Mouse (Mus musculus) lung, postnatal 0 days (tissue): ENCODE measurements around the gene Bcl2. TPM values are rescaled to one million over a fixed set of nuclear protein-coding genes. Genes with fewer than 3 reads are reported as not detected.

ENCODE experiments used
- ATAC-seq: fragments of 200-750 bp; cut with Nextera tagmentation; 2 replicates; pipeline ENCODE4 v1.8.0; 2017; ENCODE audit warnings: moderate library complexity
- DNase-seq: peaks from one replicate; pipeline ENCODE4 v3.0.0-alpha.2; 2016; ENCODE audit warnings: low spot score
- H3K27ac ChIP-seq: fragments of 300-500 bp; sonication (generic); 2 replicates; pipeline ENCODE4 v1.5.1; 2014; ENCODE audit warnings: antibody characterized with exemption, mild to moderate bottlenecking, low read length, mixed read lengths
- H3K27me3 ChIP-seq: fragments of 300-500 bp; sonication (generic); replicated peaks from 2 replicates; pipeline ENCODE4 v1.6.1; 2014; ENCODE audit warnings: low read length, mixed read lengths; ENCODE audit not compliant: insufficient read depth
- H3K36me3 ChIP-seq: fragments of 300-500 bp; sonication (generic); 2 replicates; pipeline ENCODE4 v1.6.1; 2014; ENCODE audit warnings: low read length, mixed read lengths; ENCODE audit not compliant: insufficient read depth
- H3K4me1 ChIP-seq: fragments of 300-500 bp; sonication (generic); 2 replicates; pipeline ENCODE4 v1.6.1; 2014; ENCODE audit warnings: antibody characterized with exemption, low read depth, low read length, mixed read lengths; ENCODE audit not compliant: insufficient read depth
- H3K4me2 ChIP-seq: fragments of 300-500 bp; sonication (generic); replicated peaks from 2 replicates; pipeline ENCODE4 v1.6.1; 2014; ENCODE audit warnings: low read depth, mild to moderate bottlenecking, low read length, moderate library complexity, mixed read lengths
- H3K4me3 ChIP-seq: fragments of 300-500 bp; sonication (generic); 2 replicates; pipeline ENCODE4 v1.5.1; 2014; ENCODE audit warnings: low read depth, low read length
- H3K9ac ChIP-seq: fragments of 300-500 bp; sonication (generic); replicated peaks from 2 replicates; pipeline ENCODE4 v1.6.1; 2014; ENCODE audit warnings: low read depth, mild to moderate bottlenecking
- H3K9me3 ChIP-seq: fragments of 300-500 bp; sonication (generic); 2 replicates; pipeline ENCODE4 v1.6.1; 2016; ENCODE audit warnings: low read length, mixed read lengths
- CTCF ChIP-seq: IDR thresholded peaks from 2 replicates; pipeline ENCODE4 v1.5.1; 2016; ENCODE audit warnings: antibody characterized with exemption, mild to moderate bottlenecking
- EP300 ChIP-seq: IDR thresholded peaks from 2 replicates; pipeline ENCODE4 v1.6.1; 2016; ENCODE audit warnings: antibody characterized with exemption, mild to moderate bottlenecking, control low read depth
- WGBS: fragments of 180-500 bp; shearing (Covaris S2); extraction: QIAGEN DNeasy Blood & Tissue Kit; methylation state at CpG from one replicate; pipeline ENCODE4 v1.1.7; 2014; 5-methylcytosine and 5-hydroxymethylcytosine counted together
- polyA plus RNA-seq: library from polyadenylated mRNA; unstranded; fragments of >200 nt; fragmentation: Nextera tagmentation; extraction: Ambion mirVana; gene quantifications from 2 replicates; pipeline ENCODE4 v1.2.1, GENCODE M21; 2015

Bcl2 gene
- polyA plus RNA-seq, 1 experiment from 2014 or later = 5.7 TPM

DNA sequence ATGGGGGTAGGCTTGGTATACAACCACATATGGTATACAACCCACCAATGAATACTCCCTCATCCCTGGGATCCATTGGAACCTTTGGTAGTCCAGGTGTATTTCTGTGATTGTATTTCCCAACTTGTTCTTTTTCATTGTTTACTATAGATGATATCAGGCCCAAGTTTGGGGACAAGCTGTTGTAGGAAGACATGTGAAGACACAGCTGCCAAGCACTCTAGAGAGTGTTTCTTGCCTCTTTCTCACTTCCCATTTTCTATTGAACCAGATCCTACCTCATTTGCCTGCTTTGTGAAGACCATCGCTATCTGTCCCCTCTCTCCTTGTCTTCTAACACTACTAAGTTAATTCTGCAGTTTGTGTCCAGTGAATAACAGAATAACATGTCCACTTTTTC is 143.2 kb downstream of the Bcl2 start:
- H3K36me3 ChIP-seq = no peaks in the 10 kb centered on the region
- peaks cover 2% of the 10 kb centered on the region; the same call in 1 of the 2 replicates for H3K4me1 ChIP-seq
- DNase-seq = peak; percentile 28
- no peak for TF ChIP-seq EP300
- TF ChIP-seq CTCF = no peak
- 82% methylated on average over 1 of the region's 1 CpGs for WGBS
- no peak overlapping the region for H3K4me2 ChIP-seq
- peak; percentile 12; the same call in 1 of the 2 replicates for ATAC-seq
- H3K4me3 ChIP-seq = no peak overlapping the region
- H3K27ac ChIP-seq = no peak overlapping the region
- H3K27me3 ChIP-seq = no peaks in the 10 kb centered on the region
- H3K9ac ChIP-seq = no peak overlapping the region
- H3K9me3 ChIP-seq = no peaks in the 10 kb centered on the region

DNA sequence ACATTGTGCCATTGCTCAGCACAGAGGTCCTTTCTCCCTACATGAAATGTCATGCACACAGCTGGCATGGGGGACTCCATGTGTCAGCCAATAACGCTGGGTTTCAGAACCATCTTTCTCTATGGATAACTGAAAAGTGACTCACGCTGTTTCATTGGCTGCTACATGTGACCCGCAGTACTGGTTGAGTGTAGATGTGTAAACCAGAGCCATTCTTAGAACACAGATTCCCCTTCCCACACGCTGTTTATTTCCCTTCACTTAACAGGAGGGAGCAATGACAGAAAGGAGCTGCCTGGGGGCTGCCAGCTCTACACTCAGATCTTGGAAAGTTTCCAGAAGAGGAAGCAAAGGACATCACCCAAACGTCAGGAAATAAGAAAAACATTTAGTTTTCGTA is 143.7 kb downstream of the Bcl2 start:
- H3K9me3 ChIP-seq = no peaks in the 10 kb centered on the region
- peak; percentile 75 for DNase-seq
- WGBS = 28% methylated on average over 6 of the region's 6 CpGs

DNA sequence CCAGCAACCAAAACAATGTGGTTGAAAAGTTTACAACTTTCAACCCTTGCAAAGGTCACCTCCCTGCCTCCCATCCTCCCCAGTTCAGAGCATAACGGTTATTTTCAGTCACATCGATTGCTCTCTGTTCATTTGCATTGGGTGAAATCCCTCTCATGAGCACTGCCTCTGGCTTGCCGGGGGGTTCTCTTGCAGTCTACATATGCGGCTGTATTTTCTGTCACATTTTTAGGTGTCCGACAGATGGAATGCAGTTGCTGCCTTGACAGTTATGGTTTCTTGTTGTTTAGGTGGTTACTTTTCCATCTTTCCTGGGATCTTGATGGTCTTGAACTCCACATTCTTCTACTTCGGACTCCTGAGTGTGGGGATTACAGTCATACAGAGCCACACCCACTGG is 144.4 kb downstream of the Bcl2 start:
- TF ChIP-seq EP300 (no peak), CTCF (no peak)
- H3K4me3 ChIP-seq = no peak overlapping the region
- H3K9ac ChIP-seq = no peak overlapping the region
- H3K9me3 ChIP-seq = no peaks in the 10 kb centered on the region
- DNase-seq (no peak), ATAC-seq (no peak)
- H3K4me1 ChIP-seq = peaks cover 2% of the 10 kb centered on the region; the same call in 1 of the 2 replicates
- H3K27me3 ChIP-seq = no peaks in the 10 kb centered on the region
- WGBS = 68% methylated on average over 6 of the region's 6 CpGs
- no peak overlapping the region for H3K4me2 ChIP-seq
- H3K27ac ChIP-seq = peak overlapping the region; percentile 11; the same call in 1 of the 2 replicates
- H3K36me3 ChIP-seq = no peaks in the 10 kb centered on the region

More for the DNA sequence above, 143.7 kb downstream of the Bcl2 start:
- Histone ChIP-seq H3K27me3 (no peaks in the 10 kb centered on the region), H3K36me3 (no peaks in the 10 kb centered on the region), H3K4me2 (no peak overlapping the region), H3K27ac (peak overlapping the region; percentile 11; the same call in 1 of the 2 replicates), H3K4me1 (peaks cover 2% of the 10 kb centered on the region; the same call in 1 of the 2 replicates), H3K9ac (no peak overlapping the region), H3K4me3 (no peak overlapping the region)
- TF ChIP-seq CTCF = no peak
- no peak for TF ChIP-seq EP300
- peak; percentile 88 for ATAC-seq

DNA sequence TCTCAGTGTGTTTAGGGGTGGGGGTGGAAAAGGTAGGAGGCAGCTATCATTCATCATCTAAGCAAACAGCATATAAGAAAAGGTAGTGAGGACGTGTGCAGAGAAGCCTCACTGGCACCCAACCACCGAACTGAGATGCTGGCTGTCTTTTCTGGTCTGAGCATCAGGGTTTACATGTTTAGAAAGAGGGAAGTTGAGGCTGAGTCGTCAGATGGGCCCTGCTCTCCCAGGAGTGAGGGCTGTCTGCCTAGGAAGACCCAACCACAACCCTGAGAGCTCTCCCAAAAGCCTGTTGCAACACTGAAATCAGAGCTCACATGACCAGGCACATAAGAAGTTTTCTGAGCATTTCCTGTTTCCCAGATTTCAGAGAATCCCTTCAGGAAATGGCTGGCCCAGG is 145.2 kb downstream of the Bcl2 start:
- 49% methylated on average over 3 of the region's 3 CpGs for WGBS
- no peaks in the 10 kb centered on the region for H3K27me3 ChIP-seq
- ATAC-seq = no peak

DNA sequence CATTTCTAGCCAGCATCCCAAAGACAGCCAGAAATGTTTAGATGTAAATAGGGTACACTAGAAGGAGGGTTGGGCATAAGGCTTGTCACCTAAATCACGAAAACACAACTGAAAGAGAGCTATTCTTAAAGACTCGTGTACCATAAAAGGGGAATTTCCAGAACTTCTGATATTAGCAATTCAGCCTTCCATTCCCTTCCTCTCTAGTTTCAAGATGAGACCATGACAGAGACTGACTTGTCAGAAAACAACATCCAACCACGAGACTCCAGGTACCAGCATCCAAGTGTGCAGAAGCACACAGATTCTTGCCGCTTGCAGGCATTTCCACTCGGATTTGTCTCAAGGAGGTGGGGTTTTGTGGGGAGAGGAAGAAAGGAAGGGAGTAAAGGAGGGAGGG is 146.6 kb downstream of the Bcl2 start:
- no peak overlapping the region for H3K9ac ChIP-seq
- DNase-seq (no peak), ATAC-seq (no peak)
- no peak for TF ChIP-seq EP300
- WGBS = 69% methylated on average over 5 of the region's 5 CpGs
- H3K4me2 ChIP-seq = no peak overlapping the region
- no peaks in the 10 kb centered on the region for H3K9me3 ChIP-seq
- H3K4me1 ChIP-seq = peaks cover 2% of the 10 kb centered on the region; the same call in 1 of the 2 replicates
- H3K36me3 ChIP-seq = no peaks in the 10 kb centered on the region
- H3K27ac ChIP-seq = no peak overlapping the region
- H3K27me3 ChIP-seq = no peaks in the 10 kb centered on the region
- no peak overlapping the region for H3K4me3 ChIP-seq

More for the DNA sequence above, 145.2 kb downstream of the Bcl2 start:
- DNase-seq = no peak
- H3K9me3 ChIP-seq = no peaks in the 10 kb centered on the region
- H3K9ac ChIP-seq = no peak overlapping the region
- H3K4me3 ChIP-seq = no peak overlapping the region
- no peak for TF ChIP-seq CTCF
- no peak for TF ChIP-seq EP300
- H3K4me1 ChIP-seq = peaks cover 2% of the 10 kb centered on the region; the same call in 1 of the 2 replicates
- H3K4me2 ChIP-seq = no peak overlapping the region
- no peaks in the 10 kb centered on the region for H3K36me3 ChIP-seq
- H3K27ac ChIP-seq = no peak overlapping the region; the same call in 1 of the 2 replicates

DNA sequence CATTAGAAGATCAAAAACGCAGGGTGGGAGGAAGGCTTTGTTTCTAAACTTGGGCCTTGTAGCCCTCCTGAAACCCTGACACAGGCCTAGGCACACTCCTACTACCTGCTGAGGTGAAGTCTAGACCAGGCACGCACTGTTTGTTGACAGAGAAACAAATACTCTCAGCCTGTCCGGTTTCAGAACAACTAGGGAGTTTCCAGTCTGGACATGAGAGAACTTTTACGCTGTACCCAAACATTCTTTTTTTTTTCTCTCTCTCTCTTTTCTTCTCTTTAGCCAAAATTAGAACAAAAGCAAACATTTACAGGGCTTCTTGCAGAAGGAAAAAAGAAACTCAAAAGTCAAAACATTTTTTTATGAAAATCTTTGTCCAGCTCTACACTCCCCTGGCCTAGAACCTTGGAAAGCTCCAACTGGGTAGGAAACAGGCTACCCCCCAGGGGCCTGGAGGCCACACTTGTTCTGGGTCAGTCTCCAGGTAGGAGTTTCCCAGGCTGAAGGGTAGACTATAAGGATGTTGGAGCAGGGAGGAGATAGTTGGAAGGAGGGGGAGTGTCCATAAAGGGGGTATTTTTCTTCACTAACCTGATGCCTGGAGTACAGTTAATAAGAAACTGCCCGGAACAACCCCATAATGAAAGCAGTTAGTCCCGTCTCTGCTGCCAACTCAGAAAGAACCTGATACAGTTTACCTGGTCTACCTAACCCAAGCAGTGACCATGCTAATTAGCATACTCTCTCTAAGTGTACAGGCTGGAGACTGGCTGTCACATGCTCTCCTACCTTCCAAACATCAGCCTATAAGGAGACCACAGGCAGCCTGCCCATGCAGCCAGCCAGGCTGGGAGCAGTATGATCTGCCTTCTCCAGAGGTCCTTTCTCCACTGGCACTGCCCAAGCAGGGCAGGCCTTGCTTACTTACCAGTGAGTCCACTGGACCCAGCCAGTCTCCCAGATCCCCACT is 147.7 kb downstream of the Bcl2 start:
- Histone ChIP-seq H3K36me3 (no peaks in the 10 kb centered on the region), H3K4me2 (no peak overlapping the region), H3K27me3 (no peaks in the 10 kb centered on the region), H3K27ac (no peak overlapping the region), H3K4me1 (peaks cover 2% of the 10 kb centered on the region; the same call in 1 of the 2 replicates), H3K4me3 (no peak overlapping the region), H3K9me3 (no peaks in the 10 kb centered on the region), H3K9ac (no peak overlapping the region)
- ATAC-seq (no peak), DNase-seq (no peak)
- 62% methylated on average over 6 of the region's 6 CpGs for WGBS
- no peak for TF ChIP-seq EP300
- TF ChIP-seq CTCF = no peak
